Mouse (Mus musculus) brain, adult 2 months (tissue): ENCODE results near the gene Hilpda.

Source experiments
- DNase-seq: peaks from one replicate; pipeline ENCODE4 v3.0.0; 2011; ENCODE audit warnings: low read depth, low spot score

Hilpda gene

GRCm38 (mm10) chr6:29272312-29273072, at the start of gene Hilpda:
Gene Hilpda, plus strand, starts transcription at chr6:29272488.
- DNase-seq: peak; percentile 97

DNA sequence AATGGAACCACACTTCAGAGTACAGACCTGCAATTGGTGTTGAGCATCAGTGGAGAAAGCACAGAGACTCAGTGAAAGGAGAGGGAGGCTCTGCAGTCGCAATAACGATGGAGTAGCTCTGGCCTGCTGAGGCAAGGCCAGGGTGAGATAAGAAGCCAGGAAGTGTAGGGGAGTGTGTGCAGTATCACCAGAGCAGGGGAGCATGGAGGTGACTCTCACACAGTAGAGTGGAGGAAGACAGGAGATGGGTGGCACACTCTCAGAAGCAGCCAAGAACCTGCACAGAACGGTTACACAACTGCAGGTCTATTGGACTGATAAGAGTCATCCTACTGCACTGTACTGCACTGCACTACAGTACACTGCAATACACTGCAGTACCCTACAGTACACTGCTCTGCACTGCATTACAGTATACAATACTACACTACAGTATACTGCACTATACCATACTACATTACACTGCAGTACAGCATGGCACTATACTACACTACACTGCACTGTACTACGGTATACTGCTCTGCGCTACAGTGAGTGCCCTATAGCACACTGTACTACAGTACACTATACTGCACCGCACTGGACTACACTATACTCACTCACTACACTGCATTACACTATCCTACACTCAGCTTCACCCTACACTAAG, 42.9 kb upstream of the Hilpda start:
- DNase-seq: no peak

DNA sequence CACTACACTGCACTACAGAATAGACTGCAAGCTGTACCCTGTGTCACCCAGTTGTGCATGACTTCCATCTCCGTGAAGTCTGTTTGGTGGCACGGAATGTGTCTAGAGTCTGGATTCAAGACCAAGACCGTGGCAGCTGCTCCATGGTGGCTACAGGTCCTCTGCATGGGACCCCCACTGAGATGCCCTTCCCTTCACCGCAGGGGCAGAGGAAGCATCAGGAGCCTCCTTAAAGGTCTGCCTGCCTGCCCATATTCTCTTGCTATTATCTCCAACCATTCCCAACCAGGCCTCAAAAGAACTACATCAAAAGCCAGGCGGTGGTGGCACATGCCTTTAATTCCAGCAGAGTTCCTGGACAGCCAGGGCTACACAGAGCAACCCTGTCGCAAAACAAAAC, 41.9 kb upstream of the Hilpda start:
- no peak for DNase-seq

DNA sequence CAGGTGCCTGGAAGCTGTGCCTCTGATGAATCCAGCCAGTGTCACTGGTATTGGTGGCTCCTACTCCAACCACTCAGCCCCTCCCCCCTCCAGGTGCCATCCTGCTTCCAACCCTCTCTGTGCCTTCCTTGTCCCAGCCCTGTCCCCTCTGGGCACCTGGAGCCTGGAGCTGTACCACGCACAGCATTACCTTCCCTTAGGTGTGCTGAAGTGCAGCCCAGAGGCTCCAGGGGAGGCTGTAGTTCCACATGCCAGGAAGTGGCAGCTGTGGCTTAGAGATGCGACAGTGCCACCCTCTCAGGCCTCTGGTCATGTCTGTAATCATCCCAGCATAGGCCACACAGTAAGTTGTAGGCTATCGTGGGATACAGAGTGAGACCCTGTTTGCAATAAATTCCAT, 40.5 kb upstream of the Hilpda start:
- no peak for DNase-seq

GRCm38 (mm10) chr6:29232321-29232720, 40.0 kb upstream of the Hilpda start:
- no peak for DNase-seq

GRCm38 (mm10) chr6:29233710-29234109, 38.6 kb upstream of the Hilpda start:
- DNase-seq: no peak

- peak; percentile 49 for DNase-seq
Observed at GRCm38 (mm10) chr6:29234272-29234671, 38.0 kb upstream of the Hilpda start.

GRCm38 (mm10) chr6:29240806-29241205, 31.5 kb upstream of the Hilpda start:
- peak; percentile 65 for DNase-seq

- no peak for DNase-seq
Observed at GRCm38 (mm10) chr6:29241697-29242096, 30.6 kb upstream of the Hilpda start.

- DNase-seq: no peak
Observed at GRCm38 (mm10) chr6:29242265-29242664, 30.0 kb upstream of the Hilpda start.

GRCm38 (mm10) chr6:29245272-29246120, 26.8 kb upstream of the Hilpda start:
- no peak for DNase-seq

GRCm38 (mm10) chr6:29246183-29246582, 26.1 kb upstream of the Hilpda start:
- DNase-seq: no peak

DNA sequence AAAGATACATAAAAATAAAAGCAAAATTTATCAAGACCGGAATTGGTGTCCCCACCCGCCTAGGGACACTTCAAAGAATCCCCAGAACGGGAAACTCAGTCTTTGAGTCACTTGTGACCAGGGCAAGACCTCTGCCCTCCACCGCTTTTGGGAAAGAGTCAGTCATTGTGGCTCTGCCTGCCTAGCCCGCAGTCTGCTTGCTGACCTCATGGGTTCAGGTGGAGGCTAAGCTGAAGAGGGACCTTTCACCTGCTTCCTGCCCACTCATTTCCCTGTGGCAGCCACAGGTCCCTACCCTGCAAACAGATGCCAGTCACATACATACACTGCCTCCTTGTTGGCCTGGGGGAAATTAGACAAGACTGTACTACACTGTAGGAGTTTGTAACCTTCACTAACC, 25.7 kb upstream of the Hilpda start:
- DNase-seq: no peak

- no peak for DNase-seq
Observed at GRCm38 (mm10) chr6:29247072-29247471, 25.2 kb upstream of the Hilpda start.

GRCm38 (mm10) chr6:29259418-29259817, 12.9 kb upstream of the Hilpda start:
- no peak for DNase-seq

- DNase-seq: no peak
Observed at GRCm38 (mm10) chr6:29261831-29262230, 10.5 kb upstream of the Hilpda start.

DNA sequence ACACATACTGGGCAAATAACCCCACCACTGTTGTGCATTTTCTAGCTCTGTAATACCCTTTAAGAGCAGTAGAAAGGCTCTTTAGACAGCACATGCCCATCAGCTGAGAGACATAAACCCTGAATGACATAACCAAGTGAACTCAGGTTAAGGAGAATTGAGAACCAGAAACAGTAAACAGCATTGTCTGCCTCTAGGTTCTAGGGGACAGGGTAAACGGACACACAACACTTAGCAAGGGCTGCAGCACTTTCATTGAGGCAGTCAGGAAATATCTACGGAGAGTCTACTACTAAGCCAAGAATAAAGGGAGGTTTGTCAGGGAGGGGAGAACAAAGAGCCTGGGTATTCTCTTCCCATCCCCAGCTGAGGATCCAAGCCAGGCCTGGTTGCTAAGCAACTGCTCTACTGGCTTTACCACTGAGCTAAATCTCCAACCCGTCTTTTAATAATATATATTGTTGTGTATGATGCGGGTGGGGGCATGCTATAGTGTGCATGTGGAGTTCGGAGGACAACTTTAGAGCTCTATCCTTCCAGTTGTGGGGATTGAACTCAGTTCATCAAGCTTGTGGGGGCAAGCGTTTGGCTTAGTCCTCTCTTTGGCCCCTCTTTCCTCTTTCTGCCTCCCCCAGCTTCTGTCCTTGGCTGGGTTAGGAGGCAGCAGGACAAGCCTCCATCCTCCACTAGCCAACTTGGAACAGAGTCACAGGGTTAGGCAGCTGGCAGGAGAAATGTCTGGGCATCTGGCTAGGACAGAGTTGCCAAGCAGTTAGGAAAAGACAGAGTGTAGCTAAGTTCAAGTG, 8.4 kb upstream of the Hilpda start:
- DNase-seq: peak; percentile 83

DNA sequence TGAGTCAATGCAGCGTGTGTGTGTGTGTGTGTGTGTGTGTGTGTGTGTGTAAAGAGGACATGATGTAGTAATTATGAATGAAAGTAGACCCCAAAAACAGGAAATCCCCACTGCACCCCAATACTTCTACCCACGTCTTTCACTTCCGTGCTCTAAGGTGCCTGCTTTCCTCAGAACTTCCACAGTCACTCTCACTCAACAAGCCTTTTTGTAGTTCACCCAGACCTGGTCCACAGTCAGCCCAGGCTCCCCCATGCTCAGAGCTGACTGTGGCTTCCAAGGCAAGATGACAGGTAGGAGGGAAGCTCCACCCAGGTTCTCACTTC, 7.9 kb upstream of the Hilpda start:
- no peak for DNase-seq

DNA sequence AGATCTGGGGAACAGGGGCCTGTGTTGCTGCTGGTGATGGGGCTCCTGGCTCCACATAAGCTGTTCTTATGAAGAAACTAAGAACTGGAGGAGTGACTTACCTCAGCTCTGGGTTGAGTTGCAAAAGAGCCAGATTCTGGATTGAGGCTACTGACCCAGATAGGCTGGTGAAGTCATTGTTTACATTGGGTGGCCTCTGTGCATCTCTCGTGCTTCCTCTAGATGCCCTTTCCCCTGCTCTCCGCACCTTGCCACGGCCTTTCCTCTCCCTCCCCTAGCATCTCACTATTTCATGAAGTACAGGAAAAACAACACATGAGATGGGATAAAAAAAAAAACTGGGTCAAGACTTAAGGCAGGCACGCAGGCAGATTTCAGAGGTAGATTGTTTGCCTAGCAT, 5.4 kb upstream of the Hilpda start:
- no peak for DNase-seq

- no peak for DNase-seq
Observed at GRCm38 (mm10) chr6:29269006-29269668, 3.2 kb upstream of the Hilpda start.

GRCm38 (mm10) chr6:29270961-29271360, 1.3 kb upstream of the Hilpda start:
- DNase-seq: peak; percentile 7
